Mouse (Mus musculus) testis, adult 2 months (tissue): Measurements from ENCODE around the gene Stra6.

Experiments
- CTCF ChIP-seq: fragments of 200-500 bp; IDR thresholded peaks from 2 replicates; pipeline ENCODE4 v1.5.1; 2012; ENCODE audit warnings: low read depth, mild to moderate bottlenecking, inconsistent platforms, low read length, moderate library complexity; ENCODE audit not compliant: control insufficient read depth, insufficient read depth, insufficient replicate concordance
- POLR2A ChIP-seq: fragments of 200-500 bp; IDR thresholded peaks from 2 replicates; pipeline ENCODE4 v1.6.1; 2012; ENCODE audit warnings: low read depth, mild to moderate bottlenecking, inconsistent platforms, low read length, moderate library complexity; ENCODE audit not compliant: control insufficient read depth

- TF ChIP-seq CTCF (no peak), POLR2A (no peak)
These were observed 28.2 kb downstream of the Stra6 start for GRCm38 (mm10) chr9:58091623-58092425.
